Mouse (Mus musculus): ENCODE results near the gene Nepn.

Gene Nepn

GRCm38 (mm10) chr10:52405160-52405559 lies 16.4 kb downstream of the Nepn start:
- no peak for DNase-seq (ENCODE audit: low spot score in 2 of 2)

DNA sequence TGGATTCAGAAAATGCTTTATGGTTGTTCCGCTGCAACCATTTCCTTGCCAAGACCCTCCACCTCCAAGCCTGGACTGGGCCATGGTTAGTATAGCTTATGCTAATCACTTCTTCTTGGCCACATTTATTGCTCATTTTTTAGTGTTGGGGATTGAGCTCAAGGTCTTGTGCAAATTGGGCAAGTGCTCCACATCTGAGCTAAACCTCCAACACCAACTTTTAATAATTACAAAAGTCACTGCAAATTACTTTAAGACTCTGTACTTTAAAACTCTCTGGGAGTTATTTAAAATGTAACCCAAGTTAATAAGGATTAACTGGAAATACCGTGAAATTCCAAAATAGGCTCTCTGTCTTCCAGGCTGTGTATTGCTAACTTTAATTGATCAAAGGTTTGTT lies 18.8 kb downstream of the Nepn start:
- no peak for DNase-seq (ENCODE audit: low spot score in 2 of 2)

GRCm38 (mm10) chr10:52415020-52415419 lies 26.2 kb downstream of the Nepn start:
- no peak for DNase-seq (ENCODE audit: low spot score in 2 of 2)

DNA sequence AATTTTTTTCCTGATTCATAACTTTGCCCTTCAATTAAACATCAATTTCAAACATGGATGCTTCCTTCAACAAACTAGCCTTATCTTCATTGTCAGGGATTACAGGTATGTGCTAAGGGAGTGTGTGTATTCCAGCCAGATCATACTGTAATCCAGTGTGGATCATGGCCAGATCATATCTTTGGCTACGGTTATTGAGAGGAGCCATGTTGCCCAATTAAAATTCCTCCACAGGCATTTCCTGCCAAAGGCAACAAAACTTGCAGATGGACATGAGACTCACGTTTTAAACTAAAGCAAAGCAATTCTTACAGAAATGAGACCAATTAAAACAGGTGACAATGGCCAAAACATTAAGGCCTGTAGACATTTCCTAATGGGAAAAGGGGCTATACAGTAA lies 27.7 kb downstream of the Nepn start:
- no peak for DNase-seq (ENCODE audit: low spot score in 2 of 2)

GRCm38 (mm10) chr10:52417299-52417997 lies 28.7 kb downstream of the Nepn start, which contains the start of gene Nus1:
TSS of gene Nus1 (plus strand) at chr10:52417547.
- peak; percentile 95 to 97 for DNase-seq (ENCODE audit: low spot score in 2 of 2)

DNA sequence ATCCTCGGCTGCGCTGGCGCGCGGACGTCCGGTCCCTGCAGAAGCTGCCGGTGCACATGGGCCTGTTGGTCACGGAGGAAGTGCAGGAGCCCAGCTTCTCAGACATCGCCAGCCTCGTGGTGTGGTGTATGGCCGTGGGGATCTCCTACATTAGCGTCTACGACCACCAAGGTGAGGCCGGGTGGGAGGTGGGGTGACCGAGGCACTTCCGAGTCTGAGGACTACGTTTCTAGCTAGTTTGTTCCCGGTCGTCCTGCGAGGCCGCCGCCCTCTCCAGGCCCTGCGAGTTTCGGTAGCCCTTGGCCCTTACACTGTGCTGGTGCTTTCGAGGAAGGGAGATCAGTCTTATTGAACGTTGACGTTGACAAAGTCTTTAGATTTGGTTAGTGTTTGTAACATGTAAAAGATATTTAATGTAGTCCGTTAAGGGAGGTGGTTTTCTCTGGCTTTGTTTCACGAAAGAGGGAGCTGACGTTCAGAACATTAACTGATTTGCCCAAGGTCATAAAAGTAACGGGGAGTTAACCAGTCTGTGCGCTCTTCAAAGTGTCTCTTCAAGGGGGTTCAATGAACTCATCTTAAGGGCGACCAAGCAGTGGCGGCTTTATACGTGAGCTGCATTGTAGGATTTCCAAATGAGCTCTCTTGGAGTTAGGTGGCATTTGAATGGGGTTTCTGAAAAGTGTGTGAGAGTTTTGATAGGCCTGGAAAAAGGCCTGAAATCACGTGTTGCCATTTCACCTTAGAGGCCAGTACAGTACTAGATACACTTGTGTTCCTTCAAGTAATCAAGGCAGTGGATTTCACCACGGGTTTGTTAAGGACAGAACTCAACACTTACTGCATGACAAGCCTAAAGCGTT lies 29.5 kb downstream of the Nepn start:
- DNase-seq (ENCODE audit: low spot score in 2 of 2): no peak

GRCm38 (mm10) chr10:52418931-52419330 lies 30.2 kb downstream of the Nepn start:
- DNase-seq (ENCODE audit: low spot score in 2 of 2): no peak

DNA sequence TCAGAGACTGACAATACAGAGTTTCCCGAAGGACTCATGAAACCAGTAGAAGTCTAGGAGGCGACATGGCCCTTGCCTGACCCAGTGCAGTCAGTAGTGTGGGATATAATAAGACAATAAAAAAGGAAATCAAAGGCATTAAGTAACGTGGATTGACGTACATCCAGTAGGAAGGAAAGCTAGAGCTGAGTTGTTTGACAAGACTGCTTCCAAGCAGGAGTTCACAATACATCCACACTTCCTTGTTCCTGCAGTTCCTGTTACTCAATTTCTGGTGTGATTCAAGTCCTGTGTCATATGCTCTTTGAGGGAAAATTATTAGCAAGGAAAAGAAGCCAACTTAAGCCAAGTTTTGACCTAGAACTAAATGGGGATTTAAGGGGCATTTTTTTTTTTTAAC lies 30.6 kb downstream of the Nepn start:
- DNase-seq (ENCODE audit: low spot score in 2 of 2): no peak

DNA sequence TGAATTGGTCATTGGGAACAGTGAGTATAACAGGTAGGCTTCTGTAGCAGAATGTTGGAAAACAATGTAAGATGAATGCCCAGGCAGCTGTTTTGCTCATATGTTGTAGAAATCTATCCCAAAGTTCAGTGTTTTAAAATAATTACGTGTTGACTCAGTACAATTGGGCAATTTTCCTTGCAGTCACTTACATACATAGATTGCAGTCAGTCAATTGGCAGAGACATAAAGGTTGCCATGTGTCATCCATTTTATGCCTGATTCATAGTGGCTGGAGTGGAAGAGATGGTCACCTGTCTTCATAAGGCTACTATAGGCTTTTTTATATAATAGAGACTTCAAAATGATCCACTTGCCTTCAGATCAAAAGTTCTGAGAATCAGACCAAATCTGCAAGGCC lies 31.8 kb downstream of the Nepn start:
- DNase-seq (ENCODE audit: low spot score in 2 of 2): no peak

GRCm38 (mm10) chr10:52421716-52422115 lies 32.9 kb downstream of the Nepn start:
- no peak for DNase-seq (ENCODE audit: low spot score in 2 of 2)

- DNase-seq (ENCODE audit: low spot score in 2 of 2): peak in 1 of 2 experiments; percentile 18
Measured at GRCm38 (mm10) chr10:52423097-52423496, 34.3 kb downstream of the Nepn start.

DNA sequence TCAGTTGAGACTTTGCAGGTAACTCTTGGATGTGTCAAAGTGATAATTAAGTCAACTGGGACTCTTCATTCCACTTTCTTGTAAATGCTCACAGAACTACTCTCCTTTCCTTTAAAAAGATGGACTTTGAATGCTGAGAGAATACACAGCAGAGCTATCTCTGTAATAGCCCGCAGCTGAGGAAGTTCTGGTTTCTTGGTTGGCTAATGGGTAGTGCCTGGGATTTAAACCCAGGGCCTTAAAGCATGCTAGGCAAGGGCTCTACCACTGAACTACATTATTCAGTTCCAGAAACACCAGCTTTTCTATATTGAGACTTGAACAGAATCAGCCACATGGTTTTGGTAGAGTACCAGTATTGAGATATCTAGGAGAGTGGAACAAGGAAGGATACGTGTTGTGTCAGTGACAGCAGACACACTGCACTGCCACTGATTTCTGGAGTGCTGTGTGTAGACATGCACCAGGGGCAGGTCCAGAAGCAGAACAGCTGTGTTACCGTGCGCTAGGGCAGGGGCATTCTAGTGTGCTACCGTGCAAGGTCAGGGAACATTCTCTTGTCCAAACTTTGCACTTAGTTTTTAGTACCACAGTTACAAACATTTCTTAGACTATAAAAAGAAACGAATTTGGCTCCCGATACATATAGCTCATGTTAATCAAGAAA lies 37.7 kb downstream of the Nepn start:
- no peak for DNase-seq (ENCODE audit: low spot score in 2 of 2)

DNA sequence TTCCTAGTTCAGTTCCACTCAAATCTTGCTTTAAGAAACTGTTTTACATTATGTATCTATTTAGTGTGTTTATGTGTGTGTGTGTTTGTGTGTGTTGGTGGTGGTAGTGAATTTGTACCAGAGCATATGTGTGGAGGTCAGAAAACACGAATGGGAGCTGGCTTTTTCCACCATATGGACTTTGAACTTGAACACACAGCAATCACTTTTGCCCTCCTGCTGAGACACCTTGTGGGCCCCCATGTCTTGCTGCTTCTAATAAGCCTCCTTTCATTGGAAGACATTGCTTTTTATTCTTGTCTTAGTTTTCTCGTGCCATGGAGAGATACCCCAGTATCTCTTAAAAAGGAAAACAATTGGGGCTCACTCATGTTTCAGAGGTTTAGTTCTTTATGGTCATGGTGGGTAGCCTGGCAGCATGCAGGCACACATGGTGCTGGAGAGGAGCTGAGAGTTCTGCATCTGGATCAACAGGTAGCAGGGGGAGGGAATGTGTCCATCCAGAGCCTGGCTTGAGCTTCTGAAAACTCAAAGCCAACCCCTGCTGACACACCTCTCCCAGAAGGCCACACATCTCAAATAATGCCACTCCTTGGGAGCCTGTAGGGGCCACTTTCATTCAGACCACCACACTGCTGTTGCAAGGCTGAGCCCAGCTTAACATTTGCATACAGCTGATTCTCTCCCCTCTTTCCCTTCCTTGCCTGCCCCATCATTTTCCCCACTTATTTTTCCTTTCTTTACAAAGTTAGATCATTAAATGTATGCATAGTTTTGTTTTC lies 39.1 kb downstream of the Nepn start:
- DNase-seq (ENCODE audit: low spot score in 2 of 2): no peak

DNA sequence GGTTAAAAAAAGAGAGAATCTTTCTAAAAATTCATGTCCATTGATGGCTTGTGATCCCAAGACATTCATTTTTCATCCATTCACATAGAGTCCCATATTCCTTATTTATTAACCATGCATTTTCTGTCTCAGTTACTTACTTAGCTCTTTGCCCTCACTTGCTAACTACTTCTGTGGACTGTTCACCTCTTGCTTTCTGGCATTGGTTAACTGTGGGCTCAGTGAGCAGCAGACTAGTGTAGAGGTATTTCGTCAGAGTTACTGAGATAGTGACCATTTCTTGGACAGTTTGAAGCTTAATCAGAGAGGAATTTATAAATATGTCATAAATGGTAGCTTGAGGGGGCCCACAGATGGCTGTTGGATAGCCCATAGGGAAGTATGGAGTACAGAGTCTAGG lies 42.2 kb downstream of the Nepn start:
- no peak for DNase-seq (ENCODE audit: low spot score in 2 of 2)

GRCm38 (mm10) chr10:52434836-52435235 lies 46.1 kb downstream of the Nepn start:
- no peak for DNase-seq (ENCODE audit: low spot score in 2 of 2)

All from thymus, postnatal 10 days (tissue).